Mouse (Mus musculus) layer of hippocampus, postnatal 14 days (tissue): ENCODE measurements around the gene Mrps10. TPM values are rescaled to one million over a fixed set of nuclear protein-coding genes. Genes with fewer than 3 reads are reported as not detected.

Source experiments
- total RNA-seq, 2 experiments: library from RNA; stranded (reverse); gene quantifications; 2 replicates each; pipeline ENCODE4 v1.2.3; 2021

Mrps10 gene
- total RNA-seq, 2 experiments from 2014 or later = 23.5 to 28.5 TPM

Other genes with a start within 250 kb of the Mrps10 start
- 1 to 10 TPM in 1 of 2 experiments, under 1 TPM in 1; 0.83 to 1.0 TPM for gene Guca1b, start 16.5 kb downstream of the Mrps10 start, total RNA-seq
- under 1 TPM in 1 of 2 experiments, not detected in 1; 0.39 TPM for gene Guca1a, start 31.7 kb downstream of the Mrps10 start, total RNA-seq
- under 1 TPM; 0.28 to 0.48 TPM for gene AI661453, start 67.7 kb downstream of the Mrps10 start, total RNA-seq
- gene 1700001C19Rik, start 68.5 kb downstream of the Mrps10 start, total RNA-seq = not detected
- 10 to 100 TPM; 14.8 to 16.4 TPM for gene Taf8, start 133.4 kb downstream of the Mrps10 start, total RNA-seq
- 10 to 100 TPM; 39.6 to 46.3 TPM for gene Ccnd3, start 136.2 kb downstream of the Mrps10 start, total RNA-seq
- 10 to 100 TPM; 17.7 to 21.0 TPM for gene Bysl, start 242.6 kb downstream of the Mrps10 start, total RNA-seq
- gene Med20, start 242.7 kb downstream of the Mrps10 start, total RNA-seq = 10 to 100 TPM; 26.3 to 32.3 TPM
- 1 to 10 TPM; 6.1 to 6.6 TPM for gene Gm20517, start 242.7 kb downstream of the Mrps10 start, total RNA-seq